15 mouse cellular contexts compared by ENCODE assay signal in the genomic region with DNA sequence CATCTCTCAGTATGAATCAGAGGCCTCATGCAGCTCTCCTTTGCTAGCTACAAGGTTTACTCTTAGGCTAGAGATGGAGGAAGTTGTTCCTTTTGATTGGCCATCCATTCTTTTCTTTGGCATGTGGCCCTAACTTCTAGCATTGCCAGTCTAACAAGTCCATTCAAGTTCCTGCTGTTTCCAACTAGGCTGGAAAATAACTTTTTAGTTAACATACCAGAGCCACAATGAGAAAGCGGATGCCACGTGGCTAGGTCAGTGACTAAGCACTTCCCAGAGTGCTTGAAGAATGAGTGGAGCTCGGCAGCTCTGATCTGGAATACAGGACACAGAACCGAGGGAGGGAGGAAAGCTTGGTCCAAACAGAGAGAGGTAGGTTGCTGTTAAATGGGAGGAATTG. TPM values are rescaled to one million over a fixed set of nuclear protein-coding genes. Genes with fewer than 3 reads are reported as not detected.
DNase-seq lines count a peak whose midpoint lies in the region; ATAC-seq and TF ChIP-seq lines count a peak whose summit lies in the region.
"Had no signal": no experiment of that assay in that cellular context is flagged by ENCODE, and none has a peak within 500 bp of the region (broad histone marks: within the 10 kb centered on the region; RNA-seq: fewer than 3 reads in every experiment).

No protein-coding gene starts in this region.

- whole genome bisulfite sequencing in intestine, embryonic 15.5 days, result 92% methylated on average over 4 of the region's 4 CpGs
- WGBS in hindbrain, embryonic 12.5 days, result 88% methylated on average over 4 of the region's 4 CpGs

- TF ChIP-seq CTCF in ES-Bruce4 (IDR thresholded peaks at IDR 0.05; ENCODE audit: low read depth, low read length), result no peak

- DNase-seq in heart, adult 9 months (ENCODE audit: low spot score in 2 of 2), result peak; percentile 27 to 40
- DNase-seq in heart, postnatal 4 days, result no peak
- DNase-seq in lung, postnatal 14 days, result peak; percentile 15
- no peak for DNase-seq in right cerebral cortex, adult 18-20 months
- no peak for DNase-seq in neural tube, embryonic 10.5 days (ENCODE audit: extremely low spot score, low spot score)
- DNase-seq: adrenal gland, postnatal 14 days; cerebellum, postnatal 10 days had no signal

- ATAC-seq in intestine, embryonic 15.5 days, result no peak
- no peak for ATAC-seq in hindbrain, embryonic 12.5 days (ENCODE audit: low FRiP score)
- ATAC-seq: forebrain, embryonic 14.5 days had no signal

- no peaks in the 10 kb centered on the region for H3K9me3 ChIP-seq in ES-Bruce4 (replicated peaks; ENCODE audit: control insufficient read depth, insufficient read depth, low read length, poor library complexity, severe bottlenecking)
- no peaks in the 10 kb centered on the region for H3K9me3 ChIP-seq in intestine, embryonic 15.5 days
- no peaks in the 10 kb centered on the region for H3K9me3 ChIP-seq in hindbrain, embryonic 12.5 days (replicated peaks)
- H3K9me3 ChIP-seq: hindbrain, embryonic 15.5 days; neural tube, embryonic 15.5 days had no signal

- no peak for TF ChIP-seq EP300 in ES-Bruce4 (IDR thresholded peaks at IDR 0.05; ENCODE audit: insufficient read depth, low read depth, low read length)

- H3K4me1 ChIP-seq in ES-Bruce4 (ENCODE audit: control insufficient read depth, insufficient read depth, low read length), result peaks cover 3% of the 10 kb centered on the region
- H3K4me1 ChIP-seq in intestine, embryonic 15.5 days (replicated peaks), result no peaks in the 10 kb centered on the region; the same call in 1 of the 2 replicates
- H3K4me1 ChIP-seq in hindbrain, embryonic 12.5 days, result no peaks in the 10 kb centered on the region
- H3K4me1 ChIP-seq: hindbrain, embryonic 15.5 days; neural tube, embryonic 15.5 days had no signal

- no peak overlapping the region for H3K4me3 ChIP-seq in ES-Bruce4 (ENCODE audit: low read depth, low read length)
- H3K4me3 ChIP-seq in intestine, embryonic 15.5 days (replicated peaks), result 0 out of 2 replicates have a peak overlapping the region, but pooled peaks have one; percentile 0
- no peak overlapping the region for H3K4me3 ChIP-seq in hindbrain, embryonic 12.5 days
- H3K4me3 ChIP-seq: hindbrain, embryonic 15.5 days; neural tube, embryonic 15.5 days had no signal

- H3K27ac ChIP-seq in ES-Bruce4 (ENCODE audit: insufficient read depth, low read length), result peak overlapping the region; percentile 75
- peak overlapping the region; percentile 76 for H3K27ac ChIP-seq in intestine, embryonic 15.5 days
- no peak overlapping the region for H3K27ac ChIP-seq in hindbrain, embryonic 12.5 days
- H3K27ac ChIP-seq: hindbrain, embryonic 15.5 days; neural tube, embryonic 15.5 days had no signal

- H3K4me2 ChIP-seq in intestine, embryonic 15.5 days (replicated peaks), result peak overlapping the region; percentile 32
- no peak overlapping the region for H3K4me2 ChIP-seq in hindbrain, embryonic 12.5 days (replicated peaks)
- H3K4me2 ChIP-seq: hindbrain, embryonic 15.5 days; neural tube, embryonic 15.5 days had no signal

- no peaks in the 10 kb centered on the region; the same call in 1 of the 2 replicates for H3K36me3 ChIP-seq in ES-Bruce4 (ENCODE audit: control insufficient read depth, insufficient read depth, low read length, poor library complexity, severe bottlenecking)
- H3K36me3 ChIP-seq in intestine, embryonic 15.5 days, result peaks cover 16% of the 10 kb centered on the region
- peaks cover 63% of the 10 kb centered on the region for H3K36me3 ChIP-seq in hindbrain, embryonic 12.5 days

- no peaks in the 10 kb centered on the region for H3K27me3 ChIP-seq in ES-Bruce4 (ENCODE audit: control insufficient read depth, insufficient read depth, low read length, poor library complexity, severe bottlenecking)
- H3K27me3 ChIP-seq in intestine, embryonic 15.5 days (replicated peaks), result no peaks in the 10 kb centered on the region
- no peaks in the 10 kb centered on the region for H3K27me3 ChIP-seq in hindbrain, embryonic 12.5 days
- H3K27me3 ChIP-seq: hindbrain, embryonic 15.5 days; neural tube, embryonic 15.5 days had no signal

- no peak overlapping the region for H3K9ac ChIP-seq in ES-Bruce4 (ENCODE audit: low read depth, poor library complexity, severe bottlenecking)
- H3K9ac ChIP-seq in intestine, embryonic 15.5 days, result no peak overlapping the region
- no peak overlapping the region for H3K9ac ChIP-seq in hindbrain, embryonic 12.5 days
- H3K9ac ChIP-seq: hindbrain, embryonic 15.5 days; neural tube, embryonic 15.5 days had no signal

- no peak for TF ChIP-seq POLR2A in ES-Bruce4 (IDR thresholded peaks at IDR 0.05; ENCODE audit: insufficient read depth, low read length)

RNA-seq across cellular contexts. Expression of gene Slfnl1, which starts 14.7 kb away (rescaled TPM):
- under 1 TPM; 0.24 to 0.54 TPM for total RNA-seq in heart, postnatal 4 days (2021)
- polyA plus RNA-seq in ES-Bruce4 (2011; ENCODE audit: insufficient read depth, insufficient read length, low read depth, missing spikeins), result not detected in 2 replicates
- not detected in 2 replicates for polyA plus RNA-seq in intestine, embryonic 15.5 days (2015; fragmentation: Nextera tagmentation; extraction: Ambion mirVana)
- not detected in 2 replicates for polyA plus RNA-seq in hindbrain, embryonic 12.5 days (2016; fragmentation: Nextera tagmentation; extraction: Ambion mirVana)
- total RNA-seq: left cerebral cortex, postnatal 36 days; megakaryocyte-erythroid progenitor cell, adult 5-6 weeks had no signal
- polyA plus RNA-seq: forebrain, embryonic 14.5 days; neural tube, embryonic 15.5 days had no signal

RNA-seq across cellular contexts. Expression of gene Ctps, which starts 52.7 kb away (rescaled TPM):
- 10 to 100 TPM; 85.6 to 87.5 TPM for total RNA-seq in heart, postnatal 4 days (2021)
- 130 TPM in 2 replicates for polyA plus RNA-seq in ES-Bruce4 (2011; ENCODE audit: insufficient read depth, insufficient read length, low read depth, missing spikeins)
- polyA plus RNA-seq in intestine, embryonic 15.5 days (2015; fragmentation: Nextera tagmentation; extraction: Ambion mirVana), result 68.1 and 72.6 TPM in 2 replicates
- polyA plus RNA-seq in hindbrain, embryonic 12.5 days (2016; fragmentation: Nextera tagmentation; extraction: Ambion mirVana), result 91.0 and 93.0 TPM in 2 replicates

Comparison
In these comparisons a context has a peak if more than half of its experiments do, and no peak if none do; other contexts are left out.
1. DNase-seq: peak in heart, adult 9 months (2 of 2) and lung, postnatal 14 days (single experiment); none in heart, postnatal 4 days (single experiment), right cerebral cortex, adult 18-20 months (single experiment) and neural tube, embryonic 10.5 days (single experiment).